Mouse (Mus musculus) frontal cortex, adult (tissue): ENCODE results near the gene Slc35e3.
"Not testable (repeated sequence)": the region's sequence is repeated elsewhere in the genome, so short reads cannot be mapped to it uniquely, and the experiment has no call there.

ENCODE experiments used
- ATAC-seq: cut with Nextera tagmentation; 2 replicates; pipeline ENCODE4 v1.9.2; 2017; ENCODE audit warnings: mild to moderate bottlenecking, moderate library complexity, mixed read lengths; ENCODE audit not compliant: low TSS enrichment

The Slc35e3 gene

GRCm38 (mm10) chr10:117762281-117762830 is 16.2 kb upstream of the Slc35e3 start:
- ATAC-seq: no peak

GRCm38 (mm10) chr10:117761551-117761950 is 15.4 kb upstream of the Slc35e3 start:
- ATAC-seq: no peak

- no peak for ATAC-seq
Observed at GRCm38 (mm10) chr10:117760831-117761335, 14.7 kb upstream of the Slc35e3 start.

- no peak for ATAC-seq
Observed at GRCm38 (mm10) chr10:117759844-117760630, 13.9 kb upstream of the Slc35e3 start.

GRCm38 (mm10) chr10:117758749-117759727 is 12.9 kb upstream of the Slc35e3 start:
- ATAC-seq: no peak

- not testable (repeated sequence) for ATAC-seq
Observed at GRCm38 (mm10) chr10:117758344-117758743, 12.2 kb upstream of the Slc35e3 start.

GRCm38 (mm10) chr10:117757796-117758342 is 11.7 kb upstream of the Slc35e3 start:
- ATAC-seq: no peak

- ATAC-seq: no peak
Observed at GRCm38 (mm10) chr10:117757259-117757658, 11.1 kb upstream of the Slc35e3 start.

- ATAC-seq: no peak
Observed at GRCm38 (mm10) chr10:117756784-117757183, 10.6 kb upstream of the Slc35e3 start.

GRCm38 (mm10) chr10:117755799-117756467 is 9.8 kb upstream of the Slc35e3 start:
- ATAC-seq: no peak

- ATAC-seq: no peak; the same call in 1 of the 2 replicates
Observed at GRCm38 (mm10) chr10:117755086-117755798, 9.1 kb upstream of the Slc35e3 start.

GRCm38 (mm10) chr10:117754609-117754940 is 8.4 kb upstream of the Slc35e3 start:
- no peak for ATAC-seq

- no peak for ATAC-seq
Observed at GRCm38 (mm10) chr10:117753711-117754608, 7.8 kb upstream of the Slc35e3 start.

GRCm38 (mm10) chr10:117752851-117753647 is 6.9 kb upstream of the Slc35e3 start:
- no peak for ATAC-seq

GRCm38 (mm10) chr10:117752304-117752821 is 6.2 kb upstream of the Slc35e3 start:
- no peak for ATAC-seq

- ATAC-seq: no peak
Observed at GRCm38 (mm10) chr10:117751744-117752143, 5.6 kb upstream of the Slc35e3 start.

GRCm38 (mm10) chr10:117751282-117751610 is 5.1 kb upstream of the Slc35e3 start:
- ATAC-seq: no peak

GRCm38 (mm10) chr10:117750529-117751281 is 4.5 kb upstream of the Slc35e3 start:
- ATAC-seq: no peak
